Mouse (Mus musculus) cerebellum, postnatal 10 days (tissue): ENCODE measurements at regions not wholly inside any gene's neighbourhood (a gene's known extent, or its start where the extent isn't known, plus 50 kb on each side); places are given as distances from the start of the nearest gene placed in this dataset.

Experiments used
- DNase-seq, 2 experiments: peaks; one replicate each; pipeline ENCODE4 v3.0.0; 2021; ENCODE audit warnings: mixed read lengths in 2 of 2

DNA sequence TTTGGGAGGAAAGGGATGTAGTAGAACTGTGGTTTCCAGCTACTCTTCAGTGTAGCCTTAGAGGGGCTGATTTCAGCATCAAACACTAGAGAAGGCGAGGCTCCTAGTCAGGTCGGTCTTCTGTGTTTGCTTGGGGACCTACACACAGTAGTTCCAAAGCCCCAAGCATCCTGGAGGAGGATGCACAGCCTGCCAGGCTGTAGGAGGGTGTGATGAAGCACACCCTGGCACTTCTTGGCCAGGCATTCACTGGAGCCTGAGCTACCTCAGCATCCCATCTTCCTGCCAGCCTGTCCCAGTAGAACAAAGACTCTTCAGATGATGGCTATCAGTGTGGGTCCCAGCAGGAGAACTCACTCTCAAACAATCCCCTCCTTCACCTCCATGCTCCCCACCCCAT, 233.4 kb upstream of the Tbx18 start:
- peak in 1 of 2 experiments; percentile 2 for DNase-seq

GRCm38 (mm10) chr9:87965103-87965780, 234.2 kb upstream of the Tbx18 start:
- no peak for DNase-seq

- peak in 1 of 2 experiments; percentile 5 for DNase-seq
Observed at GRCm38 (mm10) chr9:87968190-87969082, 237.4 kb upstream of the Tbx18 start.

- no peak for DNase-seq
Observed at GRCm38 (mm10) chr9:87970586-87970985, 239.5 kb upstream of the Tbx18 start.

DNA sequence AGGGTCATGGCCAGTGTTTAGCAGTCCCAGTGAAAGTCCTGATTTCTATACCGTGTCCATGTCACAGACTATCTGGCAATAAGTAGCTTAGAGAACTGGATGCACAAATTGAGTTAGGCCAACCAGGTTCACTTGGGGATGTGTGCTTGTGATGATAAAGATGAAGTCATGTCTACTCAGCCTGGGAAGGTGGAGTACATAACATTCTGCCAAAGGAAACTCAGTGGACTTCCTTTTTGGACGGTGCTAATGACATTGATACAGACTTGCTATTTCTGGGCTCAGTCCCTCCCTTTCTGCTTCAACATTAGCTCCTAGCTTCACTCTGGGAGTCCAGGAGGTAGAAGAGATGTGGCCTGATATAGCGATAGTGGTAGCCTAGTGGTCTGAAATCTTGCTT, 240.7 kb upstream of the Tbx18 start:
- DNase-seq: no peak

DNA sequence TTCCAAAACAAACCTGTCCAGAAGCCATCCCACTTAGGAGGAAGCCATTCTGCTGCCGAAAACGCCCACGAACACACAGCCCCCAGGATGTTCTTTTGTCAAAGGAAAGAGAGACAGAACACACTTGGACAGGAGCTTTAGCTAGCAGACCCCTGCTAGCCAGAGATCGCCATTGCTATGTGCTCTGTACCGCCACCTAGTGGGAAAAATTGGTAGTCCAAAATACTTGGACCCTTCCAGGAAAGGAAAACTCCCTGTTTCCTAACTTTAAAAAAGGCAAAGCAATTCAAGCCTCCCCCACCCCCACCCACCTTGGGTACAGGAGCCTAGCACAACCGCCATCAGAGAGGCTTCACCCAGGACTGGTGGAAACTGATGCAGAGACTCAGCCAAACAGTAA, 242.5 kb upstream of the Tbx18 start:
- peak; percentile 23 to 46 for DNase-seq

GRCm38 (mm10) chr9:87984910-87985309, 253.8 kb upstream of the Tbx18 start:
- peak; percentile 7 to 14 for DNase-seq

DNA sequence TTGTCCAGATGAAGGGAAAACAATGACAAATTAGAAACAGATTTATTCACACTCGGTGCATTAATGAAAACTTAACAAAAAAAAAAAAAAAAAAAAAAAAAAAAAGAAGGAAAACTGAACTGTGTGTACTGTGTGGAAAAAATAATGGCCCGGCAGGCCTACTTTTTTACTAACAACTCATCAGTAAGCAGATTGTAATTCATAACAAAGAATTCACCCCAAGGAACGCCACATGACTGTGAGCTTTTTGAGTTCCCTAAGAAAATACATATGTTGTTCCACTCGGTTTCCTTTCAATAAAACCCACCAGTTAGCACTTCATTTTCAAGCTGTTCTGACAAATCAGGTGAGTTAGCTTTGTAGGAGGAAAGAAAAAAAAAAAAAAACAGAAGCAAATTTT, 254.4 kb upstream of the Tbx18 start:
- DNase-seq: no peak

DNA sequence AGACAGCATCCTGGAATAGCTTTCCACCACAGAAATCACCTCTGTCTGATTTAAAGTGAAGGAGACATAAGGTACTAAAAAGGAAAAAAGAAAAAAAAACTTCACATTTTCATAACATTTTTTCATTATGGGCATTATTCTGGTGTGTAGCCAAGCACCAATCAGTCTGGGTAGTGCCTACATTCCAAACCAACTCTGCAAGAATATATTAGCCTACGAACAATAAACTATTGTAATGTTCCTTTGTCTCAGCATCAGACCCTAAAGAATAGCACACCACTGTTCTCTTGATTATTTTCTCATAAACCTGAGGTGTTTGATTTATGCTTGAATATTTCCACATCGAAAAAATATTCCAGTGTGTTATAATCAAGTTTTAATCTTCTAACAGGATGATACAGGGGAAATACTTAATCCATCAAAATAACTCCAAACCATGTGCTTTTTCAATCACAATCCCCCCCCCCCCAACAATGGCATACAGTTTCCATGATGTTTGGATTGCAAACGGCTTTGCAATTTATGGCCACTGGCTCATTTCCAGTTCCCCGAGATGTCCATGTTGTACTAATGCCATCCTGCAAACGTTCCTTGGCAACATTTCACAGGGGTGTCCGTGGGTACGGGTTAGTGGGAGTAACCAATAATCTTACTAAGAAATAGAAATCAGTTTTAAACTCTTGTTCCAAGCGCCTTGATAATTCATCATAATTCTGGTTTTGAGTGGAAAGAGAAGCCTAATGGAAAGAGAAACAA, 275.1 kb upstream of the Tbx18 start:
- peak; percentile 59 to 61 for DNase-seq

DNA sequence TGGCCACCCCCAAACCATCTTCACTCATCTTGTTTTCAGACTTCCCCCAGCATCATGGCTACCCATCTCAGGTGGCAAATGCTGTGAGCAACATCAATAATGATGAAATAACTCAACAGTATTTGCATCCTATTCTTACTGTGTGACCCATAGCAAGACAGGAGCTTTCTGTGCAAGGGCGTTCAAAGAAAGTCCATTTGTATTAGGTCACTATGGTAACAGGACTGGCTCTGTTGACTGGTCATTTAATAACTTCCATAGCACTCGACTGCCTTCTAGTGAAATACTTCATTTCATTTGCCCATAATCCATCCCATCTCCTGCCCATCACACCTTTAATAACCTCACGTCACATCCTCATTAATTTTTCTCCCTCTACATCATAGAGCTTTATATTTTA, 292.7 kb upstream of the Tbx18 start:
- no peak for DNase-seq

DNA sequence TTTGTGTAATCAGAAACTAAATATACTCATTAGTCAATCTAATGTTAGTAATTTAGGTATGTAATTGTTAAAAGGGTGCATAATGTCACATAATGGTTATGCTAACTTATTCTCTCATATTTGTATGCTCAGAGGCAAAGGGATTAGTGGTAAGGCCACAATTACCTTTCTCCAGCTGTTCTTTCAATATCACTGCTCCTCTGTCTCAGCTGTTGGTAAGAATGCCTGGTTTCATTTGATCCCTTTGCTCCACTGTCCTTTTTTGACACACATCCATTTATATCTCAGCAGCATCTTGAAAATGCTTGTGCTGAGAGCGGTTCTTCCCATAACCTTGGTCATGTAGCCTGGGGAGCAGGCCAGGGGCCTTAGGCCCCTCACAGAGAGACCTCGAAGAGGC, 294.9 kb upstream of the Tbx18 start:
- DNase-seq: no peak

DNA sequence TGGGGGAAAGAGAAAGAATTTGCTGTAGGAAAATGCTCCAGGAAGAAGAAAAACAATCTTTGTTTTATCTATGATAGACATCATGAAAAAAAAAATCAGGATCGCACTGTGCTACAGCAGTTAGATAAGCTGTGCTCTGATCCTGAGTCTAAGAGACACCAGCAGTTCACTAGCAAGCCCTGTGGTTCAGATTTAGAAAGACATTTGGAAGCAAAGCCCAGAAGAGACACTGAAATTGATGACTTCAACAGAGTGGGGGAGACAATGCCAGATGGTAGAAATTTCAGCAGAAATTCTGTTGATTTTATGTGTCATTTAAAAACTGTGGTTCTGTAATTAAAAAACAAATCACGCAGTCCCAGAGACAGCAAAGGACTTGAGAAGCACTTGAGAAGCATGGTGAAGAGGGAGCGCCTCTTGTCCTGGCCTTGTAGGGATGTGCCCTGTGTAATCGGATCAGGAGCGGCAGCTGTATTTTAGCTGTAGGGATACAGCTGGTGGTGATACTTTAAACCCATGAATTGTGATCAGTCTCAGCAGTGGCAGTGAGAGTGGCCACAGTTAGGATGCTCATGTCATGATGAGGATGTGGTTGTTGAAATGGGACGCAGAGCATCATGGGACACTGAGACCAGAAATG, 296.4 kb upstream of the Nt5e start:
- DNase-seq: no peak

DNA sequence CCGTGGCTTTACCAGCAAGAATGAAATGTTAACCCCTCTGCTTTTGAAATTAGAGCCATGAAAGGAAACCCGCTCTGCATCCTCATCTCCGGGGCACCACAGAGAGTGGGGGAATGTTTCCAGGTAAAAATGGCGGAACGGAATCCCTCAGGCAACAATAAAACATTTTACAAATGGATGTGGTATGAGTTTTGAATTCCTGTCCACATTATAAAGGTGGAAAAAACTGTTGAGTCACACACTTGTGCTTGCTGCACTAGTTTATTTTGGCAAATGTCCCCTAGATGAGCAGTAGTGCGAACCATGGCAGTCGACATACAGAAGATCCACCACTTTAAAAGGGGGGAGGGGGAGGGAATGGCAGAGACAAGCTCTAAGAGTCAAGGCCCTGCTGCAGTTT, 289.4 kb upstream of the Nt5e start:
- no peak for DNase-seq

DNA sequence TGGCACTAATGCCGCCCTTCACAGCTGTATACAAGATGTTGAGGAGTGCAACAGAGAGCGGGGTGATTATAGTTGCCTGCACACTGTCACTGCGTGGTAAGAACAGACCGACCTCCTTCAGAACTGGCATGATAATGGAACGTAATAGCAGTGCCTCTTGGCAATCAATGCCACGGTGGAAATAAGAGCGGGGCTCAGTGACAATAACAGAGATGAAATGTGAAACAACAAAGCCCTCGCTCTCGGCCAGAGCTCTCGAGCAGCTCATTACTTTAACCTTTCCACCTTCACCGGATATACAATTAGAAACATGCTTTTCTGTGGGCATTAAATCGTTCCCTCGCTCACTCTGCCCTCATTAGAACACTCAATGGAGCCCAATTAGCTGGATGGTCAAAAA, 277.7 kb upstream of the Nt5e start:
- no peak for DNase-seq

- DNase-seq: no peak
Observed at GRCm38 (mm10) chr9:88049792-88050191, 277.2 kb upstream of the Nt5e start.

- no peak for DNase-seq
Observed at GRCm38 (mm10) chr9:88058551-88058950, 268.4 kb upstream of the Nt5e start.

DNA sequence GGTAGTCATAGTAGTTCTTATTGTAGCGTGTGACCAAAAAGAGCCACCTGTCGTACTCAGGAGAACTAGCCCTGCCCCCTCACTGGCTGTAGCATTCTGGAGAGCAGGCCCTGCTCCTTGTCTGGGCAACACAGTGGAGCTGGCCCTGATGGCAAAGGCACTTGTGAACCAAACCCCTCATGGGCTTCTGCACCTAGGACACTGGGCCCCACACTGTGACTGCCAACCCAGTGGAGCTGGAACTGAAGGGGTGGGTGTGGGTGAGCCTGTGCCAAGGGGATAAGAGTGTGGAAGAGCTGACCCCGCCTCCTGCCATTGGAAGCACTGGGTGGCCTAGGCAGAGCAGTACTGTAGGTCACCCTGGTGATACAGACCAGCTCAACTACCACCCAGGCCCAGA, 268.0 kb upstream of the Nt5e start:
- no peak for DNase-seq

- no peak for DNase-seq
Observed at GRCm38 (mm10) chr9:88063973-88064676, 262.9 kb upstream of the Nt5e start.

DNA sequence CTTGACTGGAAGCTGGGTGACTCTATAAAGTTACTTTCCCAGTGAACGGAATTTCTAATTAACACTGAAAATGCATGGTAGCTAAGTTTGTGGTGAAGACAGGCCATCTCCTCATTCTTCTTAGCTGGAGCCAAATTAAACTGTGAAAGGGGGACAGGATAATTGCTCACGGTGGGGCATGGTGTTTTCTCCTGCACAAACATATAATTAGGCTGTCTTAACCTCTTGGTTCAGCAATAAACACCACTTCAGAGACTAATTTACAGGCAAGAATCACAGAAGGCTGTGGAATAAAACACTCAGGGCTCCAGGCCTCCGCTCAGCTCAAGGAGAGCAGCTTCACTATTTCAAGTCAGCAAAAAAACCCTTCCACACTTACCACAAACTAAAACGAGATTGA, 261.9 kb upstream of the Nt5e start:
- no peak for DNase-seq

DNA sequence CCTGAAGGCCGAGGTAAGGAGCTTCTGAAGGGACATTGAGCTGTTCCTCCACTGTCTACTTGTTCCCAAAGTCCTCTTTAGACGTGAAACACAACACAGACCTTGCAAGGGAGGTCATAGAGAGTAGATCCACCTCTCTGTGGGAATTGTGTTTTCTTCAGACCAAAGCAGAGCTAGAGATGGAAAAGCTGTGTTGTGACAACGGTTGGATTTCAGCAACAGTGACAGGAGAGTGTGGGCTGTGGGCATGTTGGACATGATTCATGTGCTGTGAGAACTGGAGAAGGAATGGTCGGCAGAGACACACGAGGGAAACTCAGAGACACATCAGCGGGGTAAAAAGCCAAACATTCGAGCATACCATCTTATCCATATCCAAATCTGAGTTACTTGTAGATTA, 261.2 kb upstream of the Nt5e start:
- no peak for DNase-seq

- no peak for DNase-seq
Observed at GRCm38 (mm10) chr9:88068322-88068721, 258.7 kb upstream of the Nt5e start.

DNA sequence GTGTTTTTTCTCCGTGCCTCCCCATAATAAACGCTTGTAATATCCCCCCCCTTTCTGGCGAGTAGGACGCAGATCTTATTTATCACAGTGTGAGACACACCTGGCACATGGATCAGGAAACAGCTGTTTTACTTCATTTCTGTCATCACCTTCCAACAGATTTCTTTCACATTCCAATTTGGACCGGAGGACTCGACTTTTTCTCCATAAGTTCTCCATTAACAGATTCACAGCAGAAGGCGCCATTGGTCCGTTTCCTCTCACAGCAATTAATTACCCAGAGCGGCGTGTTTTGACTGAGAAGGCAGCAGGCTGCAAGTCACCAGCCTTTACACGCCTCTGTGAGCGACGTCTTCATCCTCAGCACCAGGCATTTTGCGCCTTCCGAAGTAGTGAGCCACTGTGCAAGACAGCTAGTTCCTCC, 258.1 kb upstream of the Nt5e start:
- peak; percentile 71 to 72 for DNase-seq
